ENCODE assay signal across 9 mouse cellular contexts in genomic region chr5:135258280-135259150, GRCm38 (mm10). TPM values are rescaled to one million over a fixed set of nuclear protein-coding genes. Genes with fewer than 3 reads are reported as not detected.
A peak's percentile ranks its signal among the peaks of the same experiment; 100 is the strongest.
DNase-seq lines count a peak whose midpoint lies in the region; ATAC-seq and TF ChIP-seq lines count a peak whose summit lies in the region.
"Had no signal": no experiment of that assay in that cellular context is flagged by ENCODE, and none has a peak within 500 bp of the region (broad histone marks: within the 10 kb centered on the region; RNA-seq: fewer than 3 reads in every experiment).

No protein-coding gene starts in this region.

- TF ChIP-seq POLR2A in kidney, adult 2 months (IDR thresholded peaks at IDR 0.05; ENCODE audit: low read depth, low read length) = no peak

- TF ChIP-seq CTCF in kidney, adult 2 months (conservative IDR thresholded peaks at IDR 0.05; ENCODE audit: insufficient read depth, insufficient read length, low read depth, low read length) = no peak
- no peak for TF ChIP-seq CTCF in E14TG2a.4 (conservative IDR thresholded peaks at IDR 0.05; ENCODE audit: low read length)

- peak overlapping the region; percentile 29; the same call in 1 of the 2 replicates for H3K4me3 ChIP-seq in kidney, adult 2 months (ENCODE audit: insufficient read depth, low read depth, low read length)
- H3K4me3 ChIP-seq in E14TG2a.4 (replicated peaks; ENCODE audit: low read length) = peak overlapping the region; percentile 61
- H3K4me3 ChIP-seq in embryonic facial prominence, embryonic 11.5 days (ENCODE audit: low read depth, low read length) = peak overlapping the region; percentile 8; the same call in 1 of the 2 replicates
- H3K4me3 ChIP-seq in limb, embryonic 10.5 days = peak overlapping the region; percentile 26; the same call in 1 of the 2 replicates
- H3K4me3 ChIP-seq: myocyte had no signal

- H3K9ac ChIP-seq in embryonic facial prominence, embryonic 11.5 days (replicated peaks; ENCODE audit: low read length) = peak overlapping the region; percentile 76

- DNase-seq in kidney, adult 2 months = no peak
- DNase-seq in kidney, postnatal 25 days = no peak
- peak; percentile 70 for DNase-seq in embryonic facial prominence, embryonic 11.5 days (ENCODE audit: low spot score)
- no peak for DNase-seq in limb, embryonic 10.5 days (ENCODE audit: low spot score)
- DNase-seq in natural killer cell, adult 2 months (ENCODE audit: low spot score in 2 of 2) = no peak
- no peak for DNase-seq in thymus, postnatal 14 days

- H3K27ac ChIP-seq in kidney, adult 2 months (ENCODE audit: insufficient read depth, low read depth, low read length) = no peak overlapping the region
- peak overlapping the region; percentile 90 for H3K27ac ChIP-seq in embryonic facial prominence, embryonic 11.5 days (replicated peaks; ENCODE audit: low read depth, low read length)
- H3K27ac ChIP-seq in limb, embryonic 10.5 days = peak overlapping the region; percentile 83

- WGBS in kidney, adult 2 months = 37% methylated on average over 30 of the region's 30 CpGs
- WGBS in embryonic facial prominence, embryonic 11.5 days = 21% methylated on average over 29 of the region's 30 CpGs
- 50% methylated on average over 30 of the region's 30 CpGs for WGBS in limb, embryonic 10.5 days

- no peaks in the 10 kb centered on the region for H3K4me1 ChIP-seq in kidney, adult 2 months (ENCODE audit: control insufficient read depth, insufficient read depth, low read length)
- peaks cover 16% of the 10 kb centered on the region for H3K4me1 ChIP-seq in E14TG2a.4 (replicated peaks; ENCODE audit: low read depth, low read length)
- H3K4me1 ChIP-seq in embryonic facial prominence, embryonic 11.5 days (ENCODE audit: control insufficient read depth, insufficient read depth, low read length) = no peaks in the 10 kb centered on the region; the same call in 1 of the 2 replicates
- H3K4me1 ChIP-seq in limb, embryonic 10.5 days = peaks cover 20% of the 10 kb centered on the region

- no peaks in the 10 kb centered on the region for H3K36me3 ChIP-seq in kidney, adult 2 months (ENCODE audit: control insufficient read depth, insufficient read depth, low read length)
- no peaks in the 10 kb centered on the region for H3K36me3 ChIP-seq in E14TG2a.4 (ENCODE audit: insufficient read depth, low read length)
- H3K36me3 ChIP-seq in embryonic facial prominence, embryonic 11.5 days (replicated peaks; ENCODE audit: control insufficient read depth, insufficient read depth, low read depth, low read length) = no peaks in the 10 kb centered on the region
- H3K36me3 ChIP-seq in limb, embryonic 10.5 days = no peaks in the 10 kb centered on the region

- H3K9me3 ChIP-seq in E14TG2a.4 (ENCODE audit: low read length) = peaks cover 11% of the 10 kb centered on the region
- H3K9me3 ChIP-seq in embryonic facial prominence, embryonic 11.5 days (replicated peaks; ENCODE audit: control insufficient read depth, low read length) = no peaks in the 10 kb centered on the region
- H3K9me3 ChIP-seq in limb, embryonic 10.5 days (replicated peaks) = no peaks in the 10 kb centered on the region

- no peaks in the 10 kb centered on the region for H3K27me3 ChIP-seq in kidney, adult 2 months (replicated peaks; ENCODE audit: control insufficient read depth, insufficient read depth, low read length)
- H3K27me3 ChIP-seq in E14TG2a.4 (ENCODE audit: insufficient read depth, low read length) = peaks cover 21% of the 10 kb centered on the region
- H3K27me3 ChIP-seq in embryonic facial prominence, embryonic 11.5 days (ENCODE audit: control insufficient read depth, insufficient read depth, low read length) = no peaks in the 10 kb centered on the region
- no peaks in the 10 kb centered on the region for H3K27me3 ChIP-seq in limb, embryonic 10.5 days (ENCODE audit: low read depth, poor library complexity, severe bottlenecking)

- ATAC-seq in embryonic facial prominence, embryonic 11.5 days (replicated peaks; ENCODE audit: insufficient number of reproducible peaks, low FRiP score, low TSS enrichment, low read depth) = no peak
- no peak for ATAC-seq in erythroid progenitor cell, adult 5-6 weeks (replicated peaks; ENCODE audit: low FRiP score, poor library complexity, severe bottlenecking)

- peak overlapping the region; percentile 38 for H3K4me2 ChIP-seq in embryonic facial prominence, embryonic 11.5 days (ENCODE audit: low read depth, low read length)

RNA-seq across cellular contexts. Expression of gene Fzd9, which starts 7.5 kb away (rescaled TPM):
- 0.67 and 0.83 TPM in 2 replicates for polyA plus RNA-seq in kidney, adult 2 months (2012; rRNA removed)
- polyA plus RNA-seq in embryonic facial prominence, embryonic 11.5 days (2014; fragmentation: Nextera tagmentation; extraction: Ambion mirVana) = 3.4 TPM in 2 replicates
- 0.25 and 1.7 TPM in 2 replicates for polyA plus RNA-seq in limb, embryonic 10.5 days (2016; fragmentation: Nextera tagmentation; extraction: Ambion mirVana)
- total RNA-seq in erythroid progenitor cell, adult 5-6 weeks (2015; ENCODE audit: low replicate concordance) = not detected in 2 replicates
- not detected in 2 replicates for total RNA-seq in erythroid progenitor cell, adult 5-6 weeks (2017; ENCODE audit: low replicate concordance)

Comparison
In these comparisons a context has a peak if more than half of its experiments do, and no peak if none do; other contexts are left out.
1. H3K4me3 ChIP-seq: peak in every context shown above with its lines; median percentile 61 in E14TG2a.4; 29 in kidney, adult 2 months; 26 in limb, embryonic 10.5 days; 8 in embryonic facial prominence, embryonic 11.5 days.